ENCODE assay signal across 8 mouse cellular contexts in genomic region chr11:105126520-105127029, GRCm38 (mm10). TPM values are rescaled to one million over a fixed set of nuclear protein-coding genes. Genes with fewer than 3 reads are reported as not detected.
DNase-seq lines count a peak whose midpoint lies in the region; ATAC-seq and TF ChIP-seq lines count a peak whose summit lies in the region.

No protein-coding gene starts in this region.

- H3K4me1 ChIP-seq in heart, embryonic 13.5 days, result peaks cover 13% of the 10 kb centered on the region
- peaks cover 5% of the 10 kb centered on the region for H3K4me1 ChIP-seq in embryonic fibroblast, embryonic 13.5 days (ENCODE audit: control insufficient read depth, insufficient read depth, low read length)
- H3K4me1 ChIP-seq in limb, embryonic 14.5 days (ENCODE audit: control insufficient read depth, insufficient read depth, low read length), result peaks cover 7% of the 10 kb centered on the region
- no peaks in the 10 kb centered on the region; the same call in 1 of the 2 replicates for H3K4me1 ChIP-seq in olfactory bulb, adult 2 months (ENCODE audit: control insufficient read depth, insufficient read depth, low read length)

- H3K36me3 ChIP-seq in heart, embryonic 13.5 days, result peaks cover 30% of the 10 kb centered on the region
- H3K36me3 ChIP-seq in C2C12 (ENCODE audit: control insufficient read depth, insufficient read depth), result peaks cover 36% of the 10 kb centered on the region
- peaks cover 20% of the 10 kb centered on the region for H3K36me3 ChIP-seq in limb, embryonic 14.5 days (ENCODE audit: control insufficient read depth, insufficient read depth, low read length)

- no peak; the same call in 1 of the 2 replicates for TF ChIP-seq POLR2A in embryonic fibroblast, embryonic 13.5 days (IDR thresholded peaks at IDR 0.05; ENCODE audit: low read depth, low read length)
- TF ChIP-seq POLR2A in limb, embryonic 14.5 days (IDR thresholded peaks at IDR 0.05; ENCODE audit: borderline replicate concordance, extremely low read depth, insufficient read depth, insufficient read length), result no peak
- TF ChIP-seq POLR2A in olfactory bulb, adult 2 months (IDR thresholded peaks at IDR 0.05; ENCODE audit: insufficient read depth, low read depth, low read length), result no peak

- peaks cover 51% of the 10 kb centered on the region for H3K79me2 ChIP-seq in C2C12 (ENCODE audit: control insufficient read depth, insufficient read depth)

- H3K27me3 ChIP-seq in heart, embryonic 13.5 days (replicated peaks), result no peaks in the 10 kb centered on the region
- no peaks in the 10 kb centered on the region for H3K27me3 ChIP-seq in C2C12 (ENCODE audit: control insufficient read depth, insufficient read depth, insufficient read length)
- H3K27me3 ChIP-seq in limb, embryonic 14.5 days (ENCODE audit: control insufficient read depth, insufficient read depth, low read length), result no peaks in the 10 kb centered on the region

- peak overlapping the region; percentile 91 for H3K4me2 ChIP-seq in heart, embryonic 13.5 days
- H3K4me2 ChIP-seq in limb, embryonic 14.5 days (replicated peaks; ENCODE audit: low read depth, low read length, severe bottlenecking), result peak overlapping the region; percentile 90

- no peak overlapping the region for H3K27ac ChIP-seq in heart, embryonic 13.5 days (replicated peaks)
- H3K27ac ChIP-seq in embryonic fibroblast, embryonic 13.5 days (ENCODE audit: insufficient read depth, low read length), result no peak overlapping the region
- H3K27ac ChIP-seq in limb, embryonic 14.5 days (replicated peaks; ENCODE audit: low read depth, low read length), result no peak overlapping the region
- H3K27ac ChIP-seq in olfactory bulb, adult 2 months (ENCODE audit: insufficient read depth, low read depth, low read length), result no peak overlapping the region

- H3ac ChIP-seq in C2C12 (ENCODE audit: control insufficient read depth, insufficient read length, low read depth), result peak overlapping the region; percentile 81

- peak overlapping the region; percentile 82 for H3K4me3 ChIP-seq in heart, embryonic 13.5 days
- H3K4me3 ChIP-seq in C2C12 (ENCODE audit: insufficient read depth, poor library complexity, severe bottlenecking), result peak overlapping the region; percentile 100
- peak overlapping the region; percentile 90 for H3K4me3 ChIP-seq in embryonic fibroblast, embryonic 13.5 days (ENCODE audit: insufficient read depth, low read length)
- peak overlapping the region; percentile 97 for H3K4me3 ChIP-seq in limb, embryonic 14.5 days (replicated peaks; ENCODE audit: low read length)
- peak overlapping the region; percentile 81 for H3K4me3 ChIP-seq in olfactory bulb, adult 2 months (ENCODE audit: insufficient read depth, low read depth, low read length)

- WGBS in heart, embryonic 13.5 days, result under 1% methylated on average over 49 of the region's 49 CpGs
- WGBS in limb, embryonic 14.5 days, result under 1% methylated on average over 47 of the region's 49 CpGs
- under 1% methylated on average over 49 of the region's 49 CpGs for WGBS in olfactory bulb, adult 2 months

- ATAC-seq in heart, embryonic 13.5 days (ENCODE audit: extremely low read depth, insufficient number of reproducible peaks, low FRiP score, low TSS enrichment), result no peak
- 0 out of 2 replicates have a peak, but pooled peaks have one; percentile 14 for ATAC-seq in limb, embryonic 14.5 days (ENCODE audit: low FRiP score, low read depth)

- peaks cover 45% of the 10 kb centered on the region for H3K79me3 ChIP-seq in C2C12 (ENCODE audit: low read depth)

- peak overlapping the region; percentile 83 for H3K9ac ChIP-seq in heart, embryonic 13.5 days
- peak overlapping the region; percentile 74 for H3K9ac ChIP-seq in limb, embryonic 14.5 days (ENCODE audit: low read depth, low read length, severe bottlenecking)

- no peak for DNase-seq in heart, adult 8-10 months (ENCODE audit: low spot score)
- DNase-seq in limb, embryonic 14.5 days (ENCODE audit: low spot score), result no peak
- no peak for DNase-seq in embryo, embryonic 9.5 days (ENCODE audit: extremely low spot score)
- DNase-seq in gastrocnemius, postnatal 10 days, result no peak

- no peaks in the 10 kb centered on the region for H3K9me3 ChIP-seq in heart, embryonic 13.5 days
- H3K9me3 ChIP-seq in limb, embryonic 14.5 days (ENCODE audit: control insufficient read depth, low read length), result no peaks in the 10 kb centered on the region

- TF ChIP-seq CTCF in C2C12 (IDR thresholded peaks at IDR 0.05; ENCODE audit: control insufficient read depth, insufficient read depth, insufficient read length), result no peak
- no peak for TF ChIP-seq CTCF in embryonic fibroblast, embryonic 13.5 days (IDR thresholded peaks at IDR 0.05; ENCODE audit: borderline replicate concordance, insufficient read depth, low read length)
- TF ChIP-seq CTCF in olfactory bulb, adult 2 months (IDR thresholded peaks at IDR 0.05; ENCODE audit: insufficient read depth, low read depth, low read length), result no peak

TF ChIP-seq in C2C12, 6 proteins besides CTCF, POLR2A, EP300 and RAD21:
- TF ChIP-seq CEBPB (IDR thresholded peaks at IDR 0.05; ENCODE audit: low read depth) (no peak), MYOG (IDR thresholded peaks at IDR 0.05; ENCODE audit: control insufficient read depth, extremely low read depth, insufficient read length) (no peak), MAX (IDR thresholded peaks at IDR 0.05) (no peak), USF1 (IDR thresholded peaks at IDR 0.05; ENCODE audit: low read depth) (no peak), FOSL1 (IDR thresholded peaks at IDR 0.05; ENCODE audit: insufficient read depth, low read length, poor library complexity, severe bottlenecking) (no peak), MYOD1 (IDR thresholded peaks at IDR 0.05; ENCODE audit: control insufficient read depth, insufficient read length, low read depth) (no peak)

RNA-seq across cellular contexts. Expression of gene Mettl2, which starts 0.3 kb away (rescaled TPM):
- polyA plus RNA-seq in heart, embryonic 13.5 days (2015; fragmentation: Nextera tagmentation; extraction: Ambion mirVana), result 26.8 and 29.7 TPM in 2 replicates
- total RNA-seq in heart, adult 8-10 months (2022), result 10 to 100 TPM in 1 of 4 experiments, 1 to 10 TPM in 3; 8.6 to 10.0 (median 9.0) TPM
- 18.5 TPM for polyA plus RNA-seq in C2C12 (2012; fragmentation: generic; extraction: Trizol)
- 24.1 and 26.8 TPM in 2 replicates for polyA plus RNA-seq in embryonic fibroblast, embryonic 13.5 days (2011; ENCODE audit: insufficient read length, low read depth, missing spikeins)
- 41.4 and 46.7 TPM in 2 replicates for polyA plus RNA-seq in limb, embryonic 14.5 days (2012; rRNA removed)
- polyA plus RNA-seq in limb, embryonic 14.5 days (2014; fragmentation: Nextera tagmentation; extraction: Ambion mirVana), result 31.9 and 41.4 TPM in 2 replicates
- not detected in 2 replicates for polyA plus RNA-seq in olfactory bulb, adult 2 months (2012; ENCODE audit: insufficient read depth, insufficient read length, low replicate concordance, missing spikeins)
- total RNA-seq in gastrocnemius, postnatal 10 days (2021), result 10 to 100 TPM; 11.7 to 12.6 TPM

RNA-seq across cellular contexts. Expression of gene Gm10842, which starts 20.1 kb away (rescaled TPM):
- polyA plus RNA-seq in heart, embryonic 13.5 days (2015; fragmentation: Nextera tagmentation; extraction: Ambion mirVana), result not detected in 2 replicates
- total RNA-seq in heart, adult 8-10 months (2022), result not detected
- polyA plus RNA-seq in C2C12 (2012; fragmentation: generic; extraction: Trizol), result not detected
- polyA plus RNA-seq in embryonic fibroblast, embryonic 13.5 days (2011; ENCODE audit: insufficient read length, low read depth, missing spikeins), result not detected in 2 replicates
- polyA plus RNA-seq in limb, embryonic 14.5 days (2012; rRNA removed), result not detected in 2 replicates
- not detected in 2 replicates for polyA plus RNA-seq in limb, embryonic 14.5 days (2014; fragmentation: Nextera tagmentation; extraction: Ambion mirVana)
- polyA plus RNA-seq in olfactory bulb, adult 2 months (2012; ENCODE audit: insufficient read depth, insufficient read length, low replicate concordance, missing spikeins), result not detected in 2 replicates
- not detected for total RNA-seq in gastrocnemius, postnatal 10 days (2021)

RNA-seq across cellular contexts. Expression of gene Tlk2, which starts 52.0 kb away (rescaled TPM):
- 12.2 and 13.2 TPM in 2 replicates for polyA plus RNA-seq in heart, embryonic 13.5 days (2015; fragmentation: Nextera tagmentation; extraction: Ambion mirVana)
- 10 to 100 TPM; 33.2 to 46.4 (median 38.5) TPM for total RNA-seq in heart, adult 8-10 months (2022)
- polyA plus RNA-seq in C2C12 (2012; fragmentation: generic; extraction: Trizol), result 16.9 TPM
- 86.5 and 97.2 TPM in 2 replicates for polyA plus RNA-seq in embryonic fibroblast, embryonic 13.5 days (2011; ENCODE audit: insufficient read length, low read depth, missing spikeins)
- polyA plus RNA-seq in limb, embryonic 14.5 days (2012; rRNA removed), result 41.0 and 49.9 TPM in 2 replicates
- 27.8 and 29.6 TPM in 2 replicates for polyA plus RNA-seq in limb, embryonic 14.5 days (2014; fragmentation: Nextera tagmentation; extraction: Ambion mirVana)
- 262 TPM in 1 of 2 replicates, not detected in the other for polyA plus RNA-seq in olfactory bulb, adult 2 months (2012; ENCODE audit: insufficient read depth, insufficient read length, low replicate concordance, missing spikeins)
- total RNA-seq in gastrocnemius, postnatal 10 days (2021), result 10 to 100 TPM; 39.6 to 48.6 TPM

Comparison
In these comparisons a context has a peak if more than half of its experiments do, and no peak if none do; other contexts are left out.
1. RNA of gene Mettl2, which starts 0.3 kb away (polyA plus RNA-seq): 31.9 to 46.7 TPM in limb, embryonic 14.5 days, 24.1 to 26.8 TPM in embryonic fibroblast, embryonic 13.5 days, 26.8 to 29.7 TPM in heart, embryonic 13.5 days and 18.5 TPM in C2C12 (single experiment); not detected in olfactory bulb, adult 2 months; every median in the first group is over 10 times any median in the second.
2. Peak in every context shown above with its lines, with median percentiles within 50 percentile points of each other: H3K4me3 ChIP-seq.